7 mouse cellular contexts compared by ENCODE assay signal in genomic region chr14:58937331-58937730, GRCm38 (mm10).
A peak's percentile ranks its signal among the peaks of the same experiment; 100 is the strongest.
DNase-seq lines count a peak whose midpoint lies in the region; ATAC-seq lines count a peak whose summit lies in the region.

No protein-coding gene starts in this region.

- no peak overlapping the region for H3K4me3 ChIP-seq in embryonic facial prominence, embryonic 14.5 days (ENCODE audit: low read depth, low read length)

- no peaks in the 10 kb centered on the region for H3K27me3 ChIP-seq in embryonic facial prominence, embryonic 14.5 days (replicated peaks; ENCODE audit: control insufficient read depth, insufficient read depth, low read length)

- H3K4me2 ChIP-seq in embryonic facial prominence, embryonic 14.5 days (ENCODE audit: low read depth, low read length) = no peak overlapping the region

- no peaks in the 10 kb centered on the region for H3K36me3 ChIP-seq in embryonic facial prominence, embryonic 14.5 days (ENCODE audit: control insufficient read depth, insufficient read depth, low read length)

- WGBS in embryonic facial prominence, embryonic 14.5 days = 57% methylated on average over 8 of the region's 8 CpGs

- no peak for ATAC-seq in embryonic facial prominence, embryonic 14.5 days (ENCODE audit: low read depth)

- peak; percentile 2 for DNase-seq in NIH3T3 (ENCODE audit: low read depth)
- DNase-seq in adrenal gland, adult 8-10 months = peak; percentile 74
- peak; percentile 51 for DNase-seq in embryonic facial prominence, embryonic 14.5 days (ENCODE audit: low spot score)
- DNase-seq in kidney, postnatal 25 days = peak; percentile 60 to 72
- no peak for DNase-seq in frontal cortex, adult 2 months (ENCODE audit: extremely low spot score in 1 of 2, low spot score in 1 of 2)
- no peak for DNase-seq in right cerebral cortex, postnatal 36 days (ENCODE audit: low spot score in 2 of 2)
- DNase-seq in urinary bladder, adult 18-20 months (ENCODE audit: low spot score in 2 of 2) = no peak

- no peaks in the 10 kb centered on the region for H3K9me3 ChIP-seq in embryonic facial prominence, embryonic 14.5 days (ENCODE audit: control insufficient read depth, low read length)

- no peak overlapping the region for H3K9ac ChIP-seq in embryonic facial prominence, embryonic 14.5 days (ENCODE audit: low read depth, low read length)

- no peaks in the 10 kb centered on the region for H3K4me1 ChIP-seq in embryonic facial prominence, embryonic 14.5 days (ENCODE audit: control insufficient read depth, insufficient read depth, low read length)

- H3K27ac ChIP-seq in embryonic facial prominence, embryonic 14.5 days (replicated peaks; ENCODE audit: low read depth, low read length) = no peak overlapping the region

Comparison
In these comparisons a context has a peak if more than half of its experiments do, and no peak if none do; other contexts are left out.
1. DNase-seq: peak in NIH3T3 (single experiment), adrenal gland, adult 8-10 months (single experiment), embryonic facial prominence, embryonic 14.5 days (single experiment) and kidney, postnatal 25 days (2 of 2); none in frontal cortex, adult 2 months (0 of 2), right cerebral cortex, postnatal 36 days (0 of 2) and urinary bladder, adult 18-20 months (0 of 2).